Mouse (Mus musculus) MEL (cell line): ENCODE measurements at regions not wholly inside any gene's neighbourhood (a gene's known extent, or its start where the extent isn't known, plus 50 kb on each side); places are given as distances from the start of the nearest gene placed in this dataset.

Experiments used
- DNase-seq: peaks from one replicate; pipeline ENCODE4 v3.0.0; 2011; ENCODE audit warnings: low read depth, low spot score
- H3K27ac ChIP-seq: 2 replicates; pipeline ENCODE4 v1.5.1; 2012; ENCODE audit warnings: low read depth, mild to moderate bottlenecking, control low read depth, low read length, moderate library complexity; ENCODE audit not compliant: control insufficient read depth
- H3K27me3 ChIP-seq, 2 experiments: fragments of 150-350 bp in 1 of 2; sonication (generic) in 1 of 2; 2 replicates each; pipeline ENCODE4 v1.6.1; 2012; ENCODE audit warnings: low read length in 2 of 2, mild to moderate bottlenecking in 2 of 2, improper control_type of control experiment in 1 of 2, moderate library complexity in 1 of 2; ENCODE audit not compliant: insufficient read depth in 2 of 2, control insufficient read depth in 1 of 2
- H3K36me3 ChIP-seq, 2 experiments: 2 replicates each; pipeline ENCODE4 v1.6.1; 2012 to 2014; ENCODE audit warnings: low read length in 2 of 2, improper control_type of control experiment in 1 of 2, inconsistent platforms in 1 of 2, mild to moderate bottlenecking in 1 of 2; ENCODE audit not compliant: insufficient read depth in 2 of 2, control insufficient read depth in 1 of 2
- H3K4me1 ChIP-seq, 2 experiments: fragments of 150-350 bp in 1 of 2; sonication (generic) in 1 of 2; 2 replicates each; pipeline ENCODE4 v1.6.1; 2012; ENCODE audit warnings: low read length in 2 of 2, improper control_type of control experiment in 1 of 2, mild to moderate bottlenecking in 1 of 2; ENCODE audit not compliant: insufficient read depth in 2 of 2, control insufficient read depth in 1 of 2
- H3K4me3 ChIP-seq, 2 experiments: fragments of 150-350 bp in 1 of 2; sonication (generic) in 1 of 2; 2 replicates each; pipeline ENCODE4 v1.5.1; 2012; ENCODE audit warnings: low read depth in 2 of 2, low read length in 2 of 2, mild to moderate bottlenecking in 2 of 2, moderate library complexity in 2 of 2, control low read depth in 1 of 2, improper control_type of control experiment in 1 of 2; ENCODE audit not compliant: control insufficient read depth in 1 of 2, insufficient read depth in 1 of 2
- H3K79me2 ChIP-seq: 2 replicates; pipeline ENCODE4 v1.6.1; 2012; ENCODE audit warnings: mild to moderate bottlenecking, low read length, moderate library complexity; ENCODE audit not compliant: control insufficient read depth, poor library complexity, insufficient read depth
- H3K9ac ChIP-seq: 2 replicates; pipeline ENCODE4 v1.6.1; 2012; ENCODE audit warnings: low read depth, mild to moderate bottlenecking, control low read depth, low read length, moderate library complexity; ENCODE audit not compliant: control insufficient read depth, poor library complexity, severe bottlenecking
- H3K9me3 ChIP-seq: fragments of 150-350 bp; sonication (generic); replicated peaks from 2 replicates; pipeline ENCODE4 v1.6.1; 2012; ENCODE audit warnings: mild to moderate bottlenecking, low read length, improper control_type of control experiment, moderate library complexity; ENCODE audit not compliant: insufficient read depth
- BHLHE40 ChIP-seq: IDR thresholded peaks from 2 replicates; pipeline ENCODE4 v1.6.1; 2012; ENCODE audit warnings: low read depth, mild to moderate bottlenecking, inconsistent platforms, low read length, improper control_type of control experiment, borderline replicate concordance
- CHD1 ChIP-seq: IDR thresholded peaks from 2 replicates; pipeline ENCODE4 v1.6.1; 2012; ENCODE audit warnings: low read depth, mild to moderate bottlenecking, inconsistent platforms, low read length, improper control_type of control experiment
- CTCF ChIP-seq, 3 experiments: IDR thresholded peaks in 2 of 3; conservative IDR thresholded peaks in 1 of 3; 2 replicates each; pipeline ENCODE4 v1.5.1; 2011 to 2012; ENCODE audit warnings: low read length in 3 of 3, low read depth in 2 of 3, mild to moderate bottlenecking in 2 of 3, improper control_type of control experiment in 1 of 3, inconsistent platforms in 1 of 3, mixed read lengths in 1 of 3, moderate library complexity in 1 of 3; ENCODE audit not compliant: control insufficient read depth in 1 of 3, insufficient read depth in 1 of 3, poor library complexity in 1 of 3, severe bottlenecking in 1 of 3
- ELF1 ChIP-seq: IDR thresholded peaks from 2 replicates; pipeline ENCODE4 v1.6.1; 2014; ENCODE audit warnings: low read depth, mild to moderate bottlenecking, inconsistent platforms, low read length, improper control_type of control experiment, moderate library complexity
- ETS1 ChIP-seq: IDR thresholded peaks from 2 replicates; pipeline ENCODE4 v1.6.1; 2012; ENCODE audit warnings: low read depth, mild to moderate bottlenecking, inconsistent platforms, low read length, improper control_type of control experiment, moderate library complexity
- GATA1 ChIP-seq: IDR thresholded peaks from 2 replicates; pipeline ENCODE4 v1.6.1; 2011; ENCODE audit warnings: low read depth, low read length, improper control_type of control experiment
- HCFC1 ChIP-seq: IDR thresholded peaks from 2 replicates; pipeline ENCODE4 v1.6.1; 2012; ENCODE audit warnings: low read depth, mild to moderate bottlenecking, inconsistent platforms, low read length, improper control_type of control experiment, moderate library complexity
- MAX ChIP-seq: IDR thresholded peaks from 2 replicates; pipeline ENCODE4 v1.6.1; 2011; ENCODE audit warnings: low read length, improper control_type of control experiment
- MEF2A ChIP-seq: IDR thresholded peaks from 2 replicates; pipeline ENCODE4 v1.6.1; 2014; ENCODE audit warnings: low read depth, mild to moderate bottlenecking, inconsistent platforms, low read length, improper control_type of control experiment; ENCODE audit not compliant: poor library complexity, insufficient replicate concordance, severe bottlenecking; ENCODE audit errors: extremely low read depth
- MXI1 ChIP-seq: IDR thresholded peaks from 2 replicates; pipeline ENCODE4 v1.6.1; 2011; ENCODE audit warnings: mild to moderate bottlenecking, low read depth, low read length, improper control_type of control experiment
- MYB ChIP-seq: IDR thresholded peaks from 2 replicates; pipeline ENCODE4 v1.6.1; 2011; ENCODE audit warnings: mild to moderate bottlenecking, low read depth, low read length, improper control_type of control experiment
- MYC ChIP-seq: IDR thresholded peaks from 2 replicates; pipeline ENCODE4 v1.6.1; 2011; ENCODE audit warnings: low read depth, mild to moderate bottlenecking, low read length, improper control_type of control experiment, moderate library complexity
- POLR2A ChIP-seq, 2 experiments: IDR thresholded peaks; 2 replicates each; pipeline ENCODE4 v1.6.1; 2011 to 2012; ENCODE audit warnings: low read length in 2 of 2, mild to moderate bottlenecking in 2 of 2, control low read depth in 1 of 2, improper control_type of control experiment in 1 of 2, low read depth in 1 of 2, moderate library complexity in 1 of 2; ENCODE audit not compliant: control insufficient read depth in 1 of 2, insufficient read depth in 1 of 2, poor library complexity in 1 of 2
- POLR2AphosphoS2 ChIP-seq: IDR thresholded peaks from 2 replicates; pipeline ENCODE4 v1.6.1; 2011; ENCODE audit warnings: low read length, improper control_type of control experiment
- POLR2AphosphoS5 ChIP-seq: IDR thresholded peaks from 2 replicates; pipeline ENCODE4 v1.6.1; 2012; ENCODE audit warnings: low read depth, borderline replicate concordance, mild to moderate bottlenecking, inconsistent platforms, low read length, moderate library complexity, mixed read lengths
- RAD21 ChIP-seq: IDR thresholded peaks from 2 replicates; pipeline ENCODE4 v1.6.1; 2011; ENCODE audit warnings: mild to moderate bottlenecking, low read depth, low read length, improper control_type of control experiment
- UBTF ChIP-seq: IDR thresholded peaks from 2 replicates; pipeline ENCODE4 v1.6.1; 2012; ENCODE audit warnings: low read depth, mild to moderate bottlenecking, inconsistent platforms, low read length, improper control_type of control experiment, moderate library complexity, borderline replicate concordance; ENCODE audit not compliant: insufficient read depth
- ZC3H11A ChIP-seq: IDR thresholded peaks from 2 replicates; pipeline ENCODE4 v1.6.1; 2012; ENCODE audit warnings: low read depth, mild to moderate bottlenecking, inconsistent platforms, low read length, improper control_type of control experiment

GRCm38 (mm10) chr3:63609454-63610112 is 125.9 kb upstream of the Gm34302 start:
- no peaks in the 10 kb centered on the region for H3K79me2 ChIP-seq
- H3K36me3 ChIP-seq: no peaks in the 10 kb centered on the region
- DNase-seq: no peak
- H3K27me3 ChIP-seq: no peaks in the 10 kb centered on the region
- no peak overlapping the region for H3K27ac ChIP-seq
- H3K9ac ChIP-seq: no peak overlapping the region
- no peaks in the 10 kb centered on the region for H3K9me3 ChIP-seq
- H3K4me1 ChIP-seq: no peaks in the 10 kb centered on the region
- no peak for TF ChIP-seq POLR2AphosphoS2
- no peak for TF ChIP-seq ELF1
- TF ChIP-seq MYB: no peak
- no peak for TF ChIP-seq CHD1
- no peak for TF ChIP-seq MYC
- TF ChIP-seq POLR2AphosphoS5: no peak
- no peak for TF ChIP-seq BHLHE40
- no peak for TF ChIP-seq MXI1
- TF ChIP-seq, all 39 proteins: peak for 0
- H3K4me3 ChIP-seq: no peak overlapping the region

GRCm38 (mm10) chr3:63582717-63583696 is 99.3 kb upstream of the Gm34302 start:
- Histone ChIP-seq H3K4me1 (no peaks in the 10 kb centered on the region), H3K36me3 (no peaks in the 10 kb centered on the region), H3K27me3 (no peaks in the 10 kb centered on the region), H3K27ac (no peak overlapping the region), H3K4me3 (no peak overlapping the region), H3K79me2 (no peaks in the 10 kb centered on the region), H3K9me3 (no peaks in the 10 kb centered on the region), H3K9ac (no peak overlapping the region)
- TF ChIP-seq ZC3H11A: no peak
- DNase-seq: no peak

GRCm38 (mm10) chr3:63582180-63582579 is 98.5 kb upstream of the Gm34302 start:
- no peak overlapping the region for H3K27ac ChIP-seq
- H3K4me3 ChIP-seq: no peak overlapping the region
- H3K4me1 ChIP-seq: no peaks in the 10 kb centered on the region
- no peak overlapping the region for H3K9ac ChIP-seq
- TF ChIP-seq ELF1 (no peak), CHD1 (no peak), CTCF (IDR thresholded peaks at IDR 0.05 in 2 of 3, conservative IDR thresholded peaks at IDR 0.05 in 1 of 3; ENCODE audit: control insufficient read depth in 1 of 3, insufficient read depth in 1 of 3, low read depth in 2 of 3, low read length in 3 of 3, poor library complexity in 1 of 3, severe bottlenecking in 1 of 3) (no peak), UBTF (no peak), RAD21 (no peak), HCFC1 (no peak), ETS1 (no peak), GATA1 (no peak), MEF2A (no peak), MXI1 (no peak), BHLHE40 (no peak), POLR2A (IDR thresholded peaks at IDR 0.05; ENCODE audit: control insufficient read depth in 1 of 2, insufficient read depth in 1 of 2, low read depth in 1 of 2, low read length in 2 of 2, poor library complexity in 1 of 2) (no peak), MAX (no peak)
- no peaks in the 10 kb centered on the region for H3K27me3 ChIP-seq
- no peak for DNase-seq
- no peaks in the 10 kb centered on the region for H3K9me3 ChIP-seq
- H3K36me3 ChIP-seq: no peaks in the 10 kb centered on the region
- no peaks in the 10 kb centered on the region for H3K79me2 ChIP-seq
